Mouse (Mus musculus): ENCODE results near the gene Ly86.

Ly86 gene

GRCm38 (mm10) chr13:37344909-37345772 is at the start of gene Ly86:
TSS of gene Ly86 (plus strand) at chr13:37345208.
- DNase-seq (ENCODE audit: low spot score), result no peak

GRCm38 (mm10) chr13:37297886-37298285 is 47.1 kb upstream of the Ly86 start:
- no peak for DNase-seq (ENCODE audit: low spot score)

GRCm38 (mm10) chr13:37298856-37299255 is 46.2 kb upstream of the Ly86 start:
- no peak for DNase-seq (ENCODE audit: low spot score)

- DNase-seq (ENCODE audit: low spot score), result no peak
Measured at GRCm38 (mm10) chr13:37302877-37303276, 42.1 kb upstream of the Ly86 start.

- no peak for DNase-seq (ENCODE audit: low spot score)
Measured at GRCm38 (mm10) chr13:37308006-37308405, 37.0 kb upstream of the Ly86 start.

GRCm38 (mm10) chr13:37309296-37309695 is 35.7 kb upstream of the Ly86 start:
- DNase-seq (ENCODE audit: low spot score), result no peak

GRCm38 (mm10) chr13:37310331-37310730 is 34.7 kb upstream of the Ly86 start:
- DNase-seq (ENCODE audit: low spot score), result no peak

- peak; percentile 55 for DNase-seq (ENCODE audit: low spot score)
Measured at GRCm38 (mm10) chr13:37311555-37312221, 33.3 kb upstream of the Ly86 start.

- DNase-seq (ENCODE audit: low spot score), result peak; percentile 98
Measured at GRCm38 (mm10) chr13:37312222-37312928, 32.6 kb upstream of the Ly86 start.

- no peak for DNase-seq (ENCODE audit: low spot score)
Measured at GRCm38 (mm10) chr13:37312951-37313350, 32.1 kb upstream of the Ly86 start.

- peak; percentile 53 for DNase-seq (ENCODE audit: low spot score)
Measured at GRCm38 (mm10) chr13:37325504-37325903, 19.5 kb upstream of the Ly86 start.

- no peak for DNase-seq (ENCODE audit: low spot score)
Measured at GRCm38 (mm10) chr13:37329747-37330146, 15.3 kb upstream of the Ly86 start.

GRCm38 (mm10) chr13:37330971-37331370 is 14.0 kb upstream of the Ly86 start:
- DNase-seq (ENCODE audit: low spot score), result no peak

- no peak for DNase-seq (ENCODE audit: low spot score)
Measured at GRCm38 (mm10) chr13:37332779-37333543, 12.0 kb upstream of the Ly86 start.

- no peak for DNase-seq (ENCODE audit: low spot score)
Measured at GRCm38 (mm10) chr13:37333544-37333870, 11.5 kb upstream of the Ly86 start.

- DNase-seq (ENCODE audit: low spot score), result no peak
Measured at GRCm38 (mm10) chr13:37337269-37337668, 7.7 kb upstream of the Ly86 start.

- no peak for DNase-seq (ENCODE audit: low spot score)
Measured at GRCm38 (mm10) chr13:37337871-37338270, 7.1 kb upstream of the Ly86 start.

- no peak for DNase-seq (ENCODE audit: low spot score)
Measured at GRCm38 (mm10) chr13:37342804-37343203, 2.2 kb upstream of the Ly86 start.

- DNase-seq (ENCODE audit: low spot score), result no peak
Measured at GRCm38 (mm10) chr13:37345823-37346222, 815 bp downstream of the Ly86 start.

GRCm38 (mm10) chr13:37347871-37348595 is 3.0 kb downstream of the Ly86 start:
- DNase-seq (ENCODE audit: low spot score), result no peak

GRCm38 (mm10) chr13:37349051-37349450 is 4.0 kb downstream of the Ly86 start:
- DNase-seq (ENCODE audit: low spot score), result no peak

Data from embryo, embryonic 10 days (tissue).